Mouse (Mus musculus) CH12.LX (cell line): Measurements from ENCODE around the gene Henmt1. TPM values are rescaled to one million over a fixed set of nuclear protein-coding genes. Genes with fewer than 3 reads are reported as not detected.

Source experiments
- DNase-seq: peaks from one replicate; pipeline ENCODE4 v3.0.0-alpha.2; 2013; ENCODE audit errors: extremely low read depth
- H3K27ac ChIP-seq: 2 replicates; pipeline ENCODE4 v1.5.1; 2012; ENCODE audit warnings: low read depth, mild to moderate bottlenecking, control low read depth, moderate library complexity; ENCODE audit not compliant: insufficient read depth
- H3K27me3 ChIP-seq: replicated peaks from 2 replicates; pipeline ENCODE3; 2012; ENCODE audit warnings: inconsistent platforms
- H3K36me3 ChIP-seq, 2 experiments: replicated peaks in 1 of 2; 2 replicates each; pipeline versions ENCODE3 to v1.6.1; 2012; ENCODE audit warnings: inconsistent platforms in 1 of 2, low read length in 1 of 2, mild to moderate bottlenecking in 1 of 2, mixed read lengths in 1 of 2, moderate library complexity in 1 of 2; ENCODE audit not compliant: control insufficient read depth in 1 of 2, insufficient read depth in 1 of 2
- H3K4me1 ChIP-seq, 2 experiments: 2 replicates each; pipeline ENCODE4 v1.6.1; 2012; ENCODE audit warnings: inconsistent platforms in 1 of 2, moderate library complexity in 1 of 2; ENCODE audit not compliant: insufficient read depth in 2 of 2, control insufficient read depth in 1 of 2
- H3K4me2 ChIP-seq: 2 replicates; pipeline ENCODE4 v1.6.1; 2012; ENCODE audit warnings: low read depth, mild to moderate bottlenecking, control low read depth; ENCODE audit not compliant: poor library complexity, insufficient read depth, severe bottlenecking
- H3K4me3 ChIP-seq, 3 experiments: fragments of 150-350 bp in 1 of 3; sonication (generic) in 1 of 3; replicated peaks in 1 of 3; 2 replicates each; pipeline versions ENCODE3 to v1.5.1; 2011 to 2012; ENCODE audit warnings: low read depth in 2 of 3, low read length in 2 of 3, mild to moderate bottlenecking in 2 of 3, moderate library complexity in 2 of 3, control low read depth in 1 of 3, improper control_type of control experiment in 1 of 3, inconsistent platforms in 1 of 3, mixed read lengths in 1 of 3; ENCODE audit not compliant: poor library complexity in 1 of 3
- H3K79me2 ChIP-seq: replicated peaks from 2 replicates; pipeline ENCODE4 v1.6.1; 2012; ENCODE audit warnings: mild to moderate bottlenecking, moderate library complexity; ENCODE audit not compliant: control insufficient read depth, poor library complexity, insufficient read depth, severe bottlenecking; ENCODE audit errors: extremely low read depth
- H3K9ac ChIP-seq: 2 replicates; pipeline ENCODE4 v1.6.1; 2012; ENCODE audit warnings: low read depth, mild to moderate bottlenecking, control low read depth, moderate library complexity; ENCODE audit not compliant: insufficient read depth
- H3K9me3 ChIP-seq: replicated peaks from 2 replicates; pipeline ENCODE3; 2012; ENCODE audit warnings: low read length, inconsistent platforms, mixed read lengths
- BHLHE40 ChIP-seq: IDR thresholded peaks from 2 replicates; pipeline ENCODE4 v1.6.1; 2011; ENCODE audit warnings: mild to moderate bottlenecking, low read depth, low read length, improper control_type of control experiment
- CHD1 ChIP-seq: IDR thresholded peaks from 2 replicates; pipeline ENCODE4 v1.6.1; 2012; ENCODE audit warnings: low read depth, low read length, improper control_type of control experiment, inconsistent platforms
- CTCF ChIP-seq, 2 experiments: IDR thresholded peaks in 1 of 2; conservative IDR thresholded peaks in 1 of 2; 2 replicates each; pipeline ENCODE4 v1.5.1; 2011 to 2012; ENCODE audit warnings: low read depth in 2 of 2, low read length in 2 of 2, improper control_type of control experiment in 1 of 2, inconsistent platforms in 1 of 2, mild to moderate bottlenecking in 1 of 2, moderate library complexity in 1 of 2
- EP300 ChIP-seq: IDR thresholded peaks from 2 replicates; pipeline ENCODE4 v1.6.1; 2011; ENCODE audit warnings: low read length, improper control_type of control experiment
- ETS1 ChIP-seq: conservative IDR thresholded peaks from 2 replicates; pipeline ENCODE4 v1.6.1; 2012; ENCODE audit warnings: low read depth, mild to moderate bottlenecking, inconsistent platforms, low read length, improper control_type of control experiment, moderate library complexity
- GABPA ChIP-seq: IDR thresholded peaks from 2 replicates; pipeline ENCODE4 v1.6.1; 2012; ENCODE audit warnings: low read depth, low read length, improper control_type of control experiment, inconsistent platforms; ENCODE audit not compliant: insufficient replicate concordance
- HCFC1 ChIP-seq: IDR thresholded peaks from 2 replicates; pipeline ENCODE4 v1.6.1; 2012; ENCODE audit warnings: low read depth, mild to moderate bottlenecking, inconsistent platforms, low read length, improper control_type of control experiment
- JUND ChIP-seq: conservative IDR thresholded peaks from 2 replicates; pipeline ENCODE4 v1.6.1; 2011; ENCODE audit warnings: low read depth, low read length, improper control_type of control experiment
- MAFK ChIP-seq: IDR thresholded peaks from 2 replicates; pipeline ENCODE4 v1.6.1; 2011; ENCODE audit warnings: low read length, improper control_type of control experiment; ENCODE audit not compliant: insufficient replicate concordance
- NELFE ChIP-seq: IDR thresholded peaks from 2 replicates; pipeline ENCODE4 v1.6.1; 2011; ENCODE audit warnings: low read depth, low read length, improper control_type of control experiment
- NRF1 ChIP-seq: IDR thresholded peaks from 2 replicates; pipeline ENCODE4 v1.6.1; 2014; ENCODE audit warnings: low read depth, mild to moderate bottlenecking, inconsistent platforms, low read length, improper control_type of control experiment, moderate library complexity
- PAX5 ChIP-seq: IDR thresholded peaks from 2 replicates; pipeline ENCODE4 v1.6.1; 2012; ENCODE audit warnings: low read length, inconsistent platforms, mixed read lengths
- RAD21 ChIP-seq: IDR thresholded peaks from 2 replicates; pipeline ENCODE4 v1.6.1; 2011; ENCODE audit warnings: low read depth, mild to moderate bottlenecking, low read length, improper control_type of control experiment, moderate library complexity
- SMC3 ChIP-seq: IDR thresholded peaks from 2 replicates; pipeline ENCODE4 v1.6.1; 2011; ENCODE audit warnings: low read depth, low read length, improper control_type of control experiment
- TBP ChIP-seq: conservative IDR thresholded peaks from 2 replicates; pipeline ENCODE4 v1.6.1; 2011; ENCODE audit warnings: low read depth, low read length, improper control_type of control experiment
- UBTF ChIP-seq: IDR thresholded peaks from 2 replicates; pipeline ENCODE4 v1.6.1; 2012; ENCODE audit warnings: low read depth, mild to moderate bottlenecking, inconsistent platforms, low read length, improper control_type of control experiment, moderate library complexity
- USF1 ChIP-seq: IDR thresholded peaks from 2 replicates; pipeline ENCODE4 v1.6.1; 2014; ENCODE audit warnings: low read depth, mild to moderate bottlenecking, inconsistent platforms, low read length, improper control_type of control experiment
- USF2 ChIP-seq: conservative IDR thresholded peaks from 2 replicates; pipeline ENCODE4 v1.6.1; 2011; ENCODE audit warnings: low read depth, low read length, improper control_type of control experiment
- ZC3H11A ChIP-seq: IDR thresholded peaks from 2 replicates; pipeline ENCODE4 v1.6.1; 2012; ENCODE audit warnings: low read depth, mild to moderate bottlenecking, inconsistent platforms, low read length, improper control_type of control experiment
- ZKSCAN1 ChIP-seq: IDR thresholded peaks from 2 replicates; pipeline ENCODE4 v1.6.1; 2012; ENCODE audit warnings: low read depth, inconsistent platforms, low read length, improper control_type of control experiment, borderline replicate concordance
- ZMIZ1 ChIP-seq: IDR thresholded peaks from 2 replicates; pipeline ENCODE4 v1.6.1; 2012; ENCODE audit warnings: low read depth, mild to moderate bottlenecking, inconsistent platforms, low read length, improper control_type of control experiment
- ZNF384 ChIP-seq: IDR thresholded peaks from 2 replicates; pipeline ENCODE4 v1.6.1; 2012; ENCODE audit warnings: low read depth, low read length, improper control_type of control experiment, inconsistent platforms
- dilution Hi-C: fragments of 300-500 bp; cut with MboI; formaldehyde crosslinking; loops from 2 replicates; pipeline ENCODE4 v1.14.3; 2020; ENCODE audit warnings: low sequenced_read_pairs; ENCODE audit not compliant: extremely low pct_unique_long_range_greater_than_20kb, extremely low pct_ligation_motif_present
- in situ Hi-C: fragments of 300-500 bp; cut with MboI; formaldehyde crosslinking; loops from 3 replicates; pipeline ENCODE4 v1.14.3; 2019; ENCODE audit warnings: low sequenced_read_pairs, low pct_ligation_motif_present, low pct_unique_long_range_greater_than_20kb, mixed read lengths
- polyA plus RNA-seq: library from polyadenylated mRNA; unstranded; fragments of >175 nt; gene quantifications from 2 replicates; pipeline ENCODE4 v1.2.1, GENCODE M21; 2012; ENCODE audit warnings: low read depth; ENCODE audit not compliant: insufficient read length
- total RNA-seq, 2 experiments: library from RNA; depleted of rRNA; stranded (reverse); fragments of 300-350 nt in 1 of 2; fragments of >200 nt in 1 of 2; gene quantifications; 2 replicates each; pipeline ENCODE4 v1.2.3; 2012 to 2014

Gene Henmt1
- total and polyA plus RNA-seq, 3 experiments: not detected

GRCm38 (mm10) chr3:108963278-108963677, 23.6 kb downstream of the Henmt1 start:
- Histone ChIP-seq H3K4me2 (no peak overlapping the region), H3K27me3 (no peaks in the 10 kb centered on the region), H3K4me3 (no peak overlapping the region), H3K9ac (no peak overlapping the region), H3K27ac (no peak overlapping the region), H3K9me3 (no peaks in the 10 kb centered on the region), H3K4me1 (no peaks in the 10 kb centered on the region), H3K79me2 (no peaks in the 10 kb centered on the region), H3K36me3 (no peaks in the 10 kb centered on the region)
- in situ Hi-C loops: no loop called here
- dilution Hi-C loops: no loop called here
- no peak for DNase-seq
- TF ChIP-seq ZKSCAN1 (no peak), ZMIZ1 (no peak), CTCF (conservative IDR thresholded peaks at IDR 0.05 in 1 of 2, IDR thresholded peaks at IDR 0.05 in 1 of 2; ENCODE audit: low read depth in 2 of 2, low read length in 2 of 2) (no peak), ZC3H11A (no peak), PAX5 (no peak), HCFC1 (no peak), GABPA (no peak), ZNF384 (no peak), RAD21 (no peak), NRF1 (no peak), SMC3 (no peak), EP300 (no peak), USF1 (no peak), MAFK (no peak), TBP (no peak), USF2 (no peak)
- TF ChIP-seq, all 38 proteins: peak for 0

- H3K9ac ChIP-seq: no peak overlapping the region
- no peak for DNase-seq
- no peak overlapping the region for H3K4me2 ChIP-seq
- TF ChIP-seq ETS1 (no peak), PAX5 (no peak), CHD1 (no peak), BHLHE40 (no peak), NELFE (no peak), JUND (no peak), USF1 (no peak), UBTF (no peak)
- no peak overlapping the region for H3K27ac ChIP-seq
- no peaks in the 10 kb centered on the region for H3K79me2 ChIP-seq
- H3K4me3 ChIP-seq: no peak overlapping the region
- in situ Hi-C loops: no loop called here
- no peaks in the 10 kb centered on the region for H3K9me3 ChIP-seq
- no peaks in the 10 kb centered on the region for H3K4me1 ChIP-seq
- H3K27me3 ChIP-seq: no peaks in the 10 kb centered on the region
- dilution Hi-C loops: no loop called here
- H3K36me3 ChIP-seq: no peaks in the 10 kb centered on the region
These were observed 24.1 kb downstream of the Henmt1 start for GRCm38 (mm10) chr3:108963776-108964175.
